Mouse (Mus musculus) bone marrow, adult 2 months (tissue): ENCODE results near the gene Ccdc47.

ENCODE experiments used
- CTCF ChIP-seq: fragments of 200-500 bp; IDR thresholded peaks from 2 replicates; pipeline ENCODE4 v1.5.1; 2011; ENCODE audit warnings: low read length, control low read depth; ENCODE audit not compliant: control insufficient read depth, insufficient read depth
- POLR2A ChIP-seq: fragments of 200-500 bp; IDR thresholded peaks from 2 replicates; pipeline ENCODE4 v1.6.1; 2011; ENCODE audit warnings: low read depth, mild to moderate bottlenecking, control low read depth, low read length, borderline replicate concordance; ENCODE audit not compliant: control insufficient read depth

DNA sequence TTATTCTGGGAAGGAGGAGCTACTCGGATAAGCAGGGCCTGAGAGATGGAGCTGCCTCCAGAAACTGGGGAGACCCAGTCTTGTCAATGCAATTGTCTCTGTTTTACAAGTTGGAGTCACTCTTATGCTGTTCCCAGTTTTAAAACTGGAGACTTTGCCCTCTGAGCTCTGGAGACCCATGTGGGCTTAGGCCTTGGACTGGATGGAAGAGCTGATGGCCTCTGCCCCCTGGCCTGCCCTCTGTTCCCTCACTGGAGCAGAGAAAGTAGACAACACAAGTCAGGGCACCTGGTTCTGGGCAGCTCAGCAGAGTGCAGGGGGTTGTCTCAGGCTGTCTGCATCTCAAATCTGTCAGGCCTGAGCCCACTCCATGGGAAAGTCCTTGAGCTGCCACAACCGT, 61.4 kb downstream of the Ccdc47 start:
- TF ChIP-seq CTCF (no peak), POLR2A (no peak)
